Mouse (Mus musculus) kidney, embryonic 16.5 days (tissue): ENCODE measurements around the gene Fam111a. TPM values are rescaled to one million over a fixed set of nuclear protein-coding genes. Genes with fewer than 3 reads are reported as not detected.
A peak's percentile ranks its signal among the peaks of the same experiment; 100 is the strongest.

ENCODE experiments used
- ATAC-seq: fragments of 200-750 bp; cut with Nextera tagmentation; 2 replicates; pipeline ENCODE4 v1.8.0; 2017; ENCODE audit warnings: moderate TSS enrichment; ENCODE audit not compliant: low FRiP score, low TSS enrichment
- H3K27ac ChIP-seq: fragments of 300-500 bp; sonication (generic); 2 replicates; pipeline ENCODE4 v1.5.1; 2014; ENCODE audit warnings: low read length
- H3K27me3 ChIP-seq: fragments of 300-500 bp; sonication (generic); 2 replicates; pipeline ENCODE4 v1.6.1; 2014; ENCODE audit warnings: low read length, control low read depth, mixed read lengths; ENCODE audit not compliant: insufficient read depth
- H3K36me3 ChIP-seq: fragments of 300-500 bp; sonication (generic); 2 replicates; pipeline ENCODE4 v1.6.1; 2014; ENCODE audit warnings: low read length, control low read depth, mixed read lengths; ENCODE audit not compliant: insufficient read depth
- H3K4me1 ChIP-seq: fragments of 300-500 bp; sonication (generic); 2 replicates; pipeline ENCODE4 v1.6.1; 2014; ENCODE audit warnings: low read length, control low read depth, mixed read lengths; ENCODE audit not compliant: insufficient read depth
- H3K4me2 ChIP-seq: fragments of 300-500 bp; sonication (generic); replicated peaks from 2 replicates; pipeline ENCODE4 v1.6.1; 2014; ENCODE audit warnings: low read depth, low read length
- H3K4me3 ChIP-seq: fragments of 300-500 bp; sonication (generic); 2 replicates; pipeline ENCODE4 v1.5.1; 2014; ENCODE audit warnings: mild to moderate bottlenecking, low read length
- H3K9ac ChIP-seq: fragments of 300-500 bp; sonication (generic); replicated peaks from 2 replicates; pipeline ENCODE4 v1.6.1; 2014; ENCODE audit warnings: low read length
- H3K9me3 ChIP-seq: fragments of 300-500 bp; sonication (generic); 2 replicates; pipeline ENCODE4 v1.6.1; 2016; ENCODE audit warnings: low read length, control low read depth
- WGBS: fragments of 180-500 bp; shearing (Covaris S2); extraction: QIAGEN DNeasy Blood & Tissue Kit; methylation state at CpG from one replicate; pipeline ENCODE4 v1.1.7; 2014; 5-methylcytosine and 5-hydroxymethylcytosine counted together
- polyA plus RNA-seq: library from polyadenylated mRNA; unstranded; fragments of >200 nt; fragmentation: Nextera tagmentation; extraction: Ambion mirVana; gene quantifications from 2 replicates; pipeline ENCODE4 v1.2.1, GENCODE M21; 2015

Gene Fam111a
- polyA plus RNA-seq, 1 experiment from 2014 or later: 24.3 TPM

- no peaks in the 10 kb centered on the region for H3K36me3 ChIP-seq
- no peaks in the 10 kb centered on the region for H3K27me3 ChIP-seq
- no peaks in the 10 kb centered on the region for H3K4me1 ChIP-seq
- H3K4me2 ChIP-seq: no peak overlapping the region
- H3K9ac ChIP-seq: no peak overlapping the region
- H3K27ac ChIP-seq: no peak overlapping the region
- H3K4me3 ChIP-seq: no peak overlapping the region
- H3K9me3 ChIP-seq: no peaks in the 10 kb centered on the region
- ATAC-seq: no peak
These were observed 30.9 kb upstream of the Fam111a start for GRCm38 (mm10) chr19:12514621-12515020.

- no peaks in the 10 kb centered on the region for H3K36me3 ChIP-seq
- H3K27me3 ChIP-seq: no peaks in the 10 kb centered on the region
- no peaks in the 10 kb centered on the region for H3K4me1 ChIP-seq
- under 1% methylated on average over 15 of the region's 16 CpGs for WGBS
- peak overlapping the region; percentile 48; the same call in 1 of the 2 replicates for H3K27ac ChIP-seq
- peak overlapping the region; percentile 82 for H3K4me2 ChIP-seq
- peak overlapping the region; percentile 83 for H3K9ac ChIP-seq
- H3K9me3 ChIP-seq: no peaks in the 10 kb centered on the region
- H3K4me3 ChIP-seq: peak overlapping the region; percentile 57
- ATAC-seq: peak; percentile 88; the same call in 1 of the 2 replicates
These were observed 27.6 kb upstream of the Fam111a start for GRCm38 (mm10) chr19:12517671-12518540.

- Histone ChIP-seq H3K36me3 (no peaks in the 10 kb centered on the region), H3K9me3 (no peaks in the 10 kb centered on the region), H3K4me1 (no peaks in the 10 kb centered on the region), H3K4me2 (peak overlapping the region; percentile 82), H3K9ac (no peak overlapping the region), H3K4me3 (peak overlapping the region; percentile 57), H3K27ac (no peak overlapping the region), H3K27me3 (no peaks in the 10 kb centered on the region)
- ATAC-seq: no peak
These were observed 27.0 kb upstream of the Fam111a start for GRCm38 (mm10) chr19:12518541-12518890.

- H3K9me3 ChIP-seq: no peaks in the 10 kb centered on the region
- H3K9ac ChIP-seq: no peak overlapping the region
- no peaks in the 10 kb centered on the region for H3K4me1 ChIP-seq
- no peaks in the 10 kb centered on the region for H3K27me3 ChIP-seq
- H3K27ac ChIP-seq: no peak overlapping the region
- no peak overlapping the region for H3K4me2 ChIP-seq
- no peak for ATAC-seq
- 46% methylated on average over 4 of the region's 4 CpGs for WGBS
- no peak overlapping the region for H3K4me3 ChIP-seq
- H3K36me3 ChIP-seq: no peaks in the 10 kb centered on the region
These were observed 22.2 kb upstream of the Fam111a start for GRCm38 (mm10) chr19:12523377-12523776.

DNA sequence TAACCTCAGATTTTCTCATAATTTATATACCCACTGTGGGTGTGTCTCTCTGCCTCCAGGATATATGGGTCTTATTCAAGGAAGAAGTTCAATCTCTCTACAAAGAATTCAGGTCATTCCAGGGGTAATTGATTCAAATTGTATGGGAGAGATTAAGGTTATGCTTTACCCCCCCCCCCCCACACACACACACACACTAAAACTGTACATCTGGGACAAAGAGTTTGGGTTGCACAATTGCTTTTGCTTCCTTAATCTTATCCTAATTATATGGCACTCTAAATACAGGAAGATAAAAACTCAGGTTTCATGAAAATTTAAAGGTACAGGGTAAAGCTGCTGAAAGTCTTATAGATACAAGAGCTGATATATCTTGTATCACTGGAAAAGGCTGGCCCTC is 8.4 kb upstream of the Fam111a start:
- ATAC-seq: no peak
- Histone ChIP-seq H3K9ac (no peak overlapping the region), H3K4me3 (no peak overlapping the region), H3K27me3 (no peaks in the 10 kb centered on the region), H3K27ac (no peak overlapping the region), H3K4me2 (no peak overlapping the region), H3K4me1 (no peaks in the 10 kb centered on the region; the same call in 1 of the 2 replicates), H3K9me3 (no peaks in the 10 kb centered on the region), H3K36me3 (no peaks in the 10 kb centered on the region)

DNA sequence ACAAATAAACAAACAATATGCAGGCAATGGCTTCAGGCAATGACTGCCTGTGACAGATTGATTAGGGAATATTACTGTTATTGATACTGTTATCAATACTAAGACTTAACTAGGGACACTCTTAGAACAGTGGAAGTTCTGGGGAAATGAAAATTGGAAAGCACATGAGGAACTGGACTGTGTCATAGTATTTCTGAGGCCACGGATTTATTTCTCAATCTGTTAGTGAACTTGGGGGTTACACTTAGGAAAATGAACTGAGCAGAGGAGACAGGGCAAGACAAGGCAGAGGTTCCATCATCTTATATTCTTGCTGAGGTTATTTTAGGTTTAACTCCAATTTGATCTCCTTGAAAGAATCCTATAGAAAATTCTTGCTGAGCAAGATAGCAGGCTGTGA is 5.6 kb upstream of the Fam111a start:
- Histone ChIP-seq H3K4me1 (no peaks in the 10 kb centered on the region; the same call in 1 of the 2 replicates), H3K27ac (no peak overlapping the region), H3K4me2 (no peak overlapping the region), H3K36me3 (no peaks in the 10 kb centered on the region), H3K4me3 (no peak overlapping the region), H3K9ac (no peak overlapping the region), H3K27me3 (no peaks in the 10 kb centered on the region), H3K9me3 (no peaks in the 10 kb centered on the region)
- WGBS: 87% methylated on average over 1 of the region's 1 CpGs
- no peak for ATAC-seq

GRCm38 (mm10) chr19:12540727-12541126 is 4.8 kb upstream of the Fam111a start:
- H3K9me3 ChIP-seq: no peaks in the 10 kb centered on the region
- no peaks in the 10 kb centered on the region for H3K27me3 ChIP-seq
- no peak overlapping the region for H3K27ac ChIP-seq
- no peaks in the 10 kb centered on the region for H3K36me3 ChIP-seq
- H3K9ac ChIP-seq: no peak overlapping the region
- WGBS: 61% methylated on average over 3 of the region's 3 CpGs
- H3K4me2 ChIP-seq: no peak overlapping the region
- no peak for ATAC-seq
- H3K4me3 ChIP-seq: no peak overlapping the region
- H3K4me1 ChIP-seq: no peaks in the 10 kb centered on the region; the same call in 1 of the 2 replicates

- 10% methylated on average over 2 of the region's 2 CpGs for WGBS
- Histone ChIP-seq H3K4me3 (no peak overlapping the region), H3K9me3 (no peaks in the 10 kb centered on the region), H3K4me2 (no peak overlapping the region), H3K9ac (no peak overlapping the region), H3K27me3 (no peaks in the 10 kb centered on the region), H3K36me3 (no peaks in the 10 kb centered on the region), H3K27ac (no peak overlapping the region), H3K4me1 (no peaks in the 10 kb centered on the region; the same call in 1 of the 2 replicates)
- no peak for ATAC-seq
These were observed 3.9 kb upstream of the Fam111a start for GRCm38 (mm10) chr19:12541644-12542043.

DNA sequence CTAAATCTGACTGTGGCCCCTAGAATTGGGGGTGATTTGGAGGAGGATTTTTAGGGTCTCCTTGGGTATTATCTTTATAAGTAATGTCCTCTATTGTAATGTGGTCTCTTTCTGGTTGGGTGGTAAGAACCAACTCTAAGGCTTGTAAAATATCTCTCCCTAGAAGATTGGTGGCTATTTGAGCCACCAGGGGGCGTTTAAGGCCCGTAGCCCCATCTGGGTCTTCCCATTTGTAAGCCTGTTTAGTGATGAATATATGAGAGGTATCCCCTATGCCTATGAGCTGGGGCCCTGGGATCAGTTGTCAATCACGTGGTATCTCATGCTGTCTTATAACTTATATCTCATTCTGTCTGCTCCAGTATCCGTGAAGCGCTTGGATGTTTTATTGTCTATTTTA is 3.6 kb downstream of the Fam111a start:
- WGBS: 79% methylated on average over 5 of the region's 5 CpGs
- 0 out of 2 replicates have a peak, but pooled peaks have one; percentile 47 for ATAC-seq

More for the DNA sequence above, 3.6 kb downstream of the Fam111a start:
- no peak overlapping the region for H3K4me3 ChIP-seq
- no peaks in the 10 kb centered on the region for H3K36me3 ChIP-seq
- H3K4me1 ChIP-seq: no peaks in the 10 kb centered on the region
- no peaks in the 10 kb centered on the region for H3K9me3 ChIP-seq
- no peaks in the 10 kb centered on the region for H3K27me3 ChIP-seq
- H3K27ac ChIP-seq: no peak overlapping the region
- H3K4me2 ChIP-seq: no peak overlapping the region
- H3K9ac ChIP-seq: no peak overlapping the region
